Mouse (Mus musculus) heart, embryonic 12.5 days (tissue): Measurements from ENCODE around the gene Dnase1l2. TPM values are rescaled to one million over a fixed set of nuclear protein-coding genes. Genes with fewer than 3 reads are reported as not detected.
A peak's percentile ranks its signal among the peaks of the same experiment; 100 is the strongest.

Source experiments
- ATAC-seq: fragments of 200-750 bp; cut with Nextera tagmentation; 2 replicates; pipeline ENCODE4 v1.8.0; 2017; ENCODE audit warnings: moderate TSS enrichment, moderate library complexity; ENCODE audit not compliant: insufficient number of reproducible peaks, low FRiP score
- H3K27ac ChIP-seq: fragments of 300-500 bp; sonication (generic); 2 replicates; pipeline ENCODE4 v1.5.1; 2016; ENCODE audit warnings: mild to moderate bottlenecking, moderate library complexity; ENCODE audit not compliant: poor library complexity, severe bottlenecking
- H3K27me3 ChIP-seq: fragments of 300-500 bp; sonication (generic); replicated peaks from 2 replicates; pipeline ENCODE4 v1.6.1; 2016; ENCODE audit warnings: mild to moderate bottlenecking, moderate library complexity
- H3K36me3 ChIP-seq: fragments of 300-500 bp; sonication (generic); 2 replicates; pipeline ENCODE4 v1.6.1; 2016; ENCODE audit warnings: mild to moderate bottlenecking, moderate library complexity
- H3K4me1 ChIP-seq: fragments of 300-500 bp; sonication (generic); replicated peaks from 2 replicates; pipeline ENCODE4 v1.6.1; 2016; ENCODE audit warnings: mild to moderate bottlenecking
- H3K4me2 ChIP-seq: fragments of 300-500 bp; sonication (generic); 2 replicates; pipeline ENCODE4 v1.6.1; 2016; ENCODE audit warnings: mild to moderate bottlenecking, moderate library complexity
- H3K4me3 ChIP-seq: fragments of 300-500 bp; sonication (generic); 2 replicates; pipeline ENCODE4 v1.5.1; 2016; ENCODE audit warnings: mild to moderate bottlenecking
- H3K9ac ChIP-seq: fragments of 300-500 bp; sonication (generic); 2 replicates; pipeline ENCODE4 v1.6.1; 2016; ENCODE audit warnings: mild to moderate bottlenecking, moderate library complexity
- H3K9me3 ChIP-seq: fragments of 300-500 bp; sonication (generic); replicated peaks from 2 replicates; pipeline ENCODE4 v1.6.1; 2016; ENCODE audit warnings: mild to moderate bottlenecking, moderate library complexity
- WGBS: fragments of 180-500 bp; shearing (Covaris S2); methylation state at CpG from one replicate; pipeline ENCODE4 v1.1.7; 2016; 5-methylcytosine and 5-hydroxymethylcytosine counted together
- polyA plus RNA-seq: library from polyadenylated mRNA; unstranded; fragments of >200 nt; fragmentation: Nextera tagmentation; extraction: Ambion mirVana; gene quantifications from 2 replicates; pipeline ENCODE4 v1.2.1, GENCODE M21; 2016

The Dnase1l2 gene
- polyA plus RNA-seq, 1 experiment from 2014 or later, result 2.3 TPM

DNA sequence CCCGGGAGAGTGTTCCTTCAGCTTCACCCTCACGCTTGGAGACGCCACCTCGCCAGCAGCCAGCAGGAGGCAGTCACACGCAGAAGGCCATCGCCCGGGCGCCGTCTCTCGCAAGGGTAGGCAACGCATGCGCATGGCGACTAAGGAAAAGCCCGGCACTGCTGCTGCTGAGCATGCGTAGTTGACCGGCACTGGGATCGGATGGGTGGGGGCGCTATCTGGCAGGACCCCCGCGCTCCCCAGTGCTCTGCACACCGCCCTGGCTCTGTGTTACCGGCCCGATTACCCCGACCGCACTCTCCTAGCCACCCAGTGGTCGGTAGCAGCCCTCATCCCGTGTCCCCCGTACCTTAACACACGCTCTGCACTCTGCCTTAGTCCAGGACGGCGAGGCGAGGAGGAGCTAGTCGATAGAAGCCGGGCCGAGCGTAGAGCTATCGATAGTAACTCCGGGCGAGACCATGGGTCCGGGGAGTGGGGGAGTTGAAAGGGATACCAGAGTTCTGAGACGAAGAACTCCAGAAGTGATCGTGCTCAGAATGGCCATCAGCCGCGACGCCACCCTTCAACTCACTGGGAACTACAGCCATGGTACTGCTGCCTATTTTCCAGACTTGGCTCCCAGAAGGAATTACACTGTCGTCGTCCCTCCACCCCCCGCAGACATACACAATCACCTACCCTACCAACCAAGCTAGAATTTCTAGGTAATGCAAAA, 35.9 kb upstream of the Dnase1l2 start, which contains the start of gene Mlst8:
Gene Mlst8, minus strand, starts transcription at position 416 of the 718 bp plus-strand sequence.
- WGBS, result under 1% methylated on average over 48 of the region's 48 CpGs
- Histone ChIP-seq H3K4me1 (peaks cover 22% of the 10 kb centered on the region), H3K27ac (peak within 1 kb of the TSS; percentile 94), H3K4me2 (peak within 1 kb of the TSS; percentile 70), H3K36me3 (peaks cover 39% of the 10 kb centered on the region), H3K27me3 (no peaks in the 10 kb centered on the region; the same call in 1 of the 2 replicates), H3K4me3 (peak within 1 kb of the TSS; percentile 79), H3K9ac (peak within 1 kb of the TSS; percentile 84), H3K9me3 (no peaks in the 10 kb centered on the region)
- peak; percentile 93 for ATAC-seq

DNA sequence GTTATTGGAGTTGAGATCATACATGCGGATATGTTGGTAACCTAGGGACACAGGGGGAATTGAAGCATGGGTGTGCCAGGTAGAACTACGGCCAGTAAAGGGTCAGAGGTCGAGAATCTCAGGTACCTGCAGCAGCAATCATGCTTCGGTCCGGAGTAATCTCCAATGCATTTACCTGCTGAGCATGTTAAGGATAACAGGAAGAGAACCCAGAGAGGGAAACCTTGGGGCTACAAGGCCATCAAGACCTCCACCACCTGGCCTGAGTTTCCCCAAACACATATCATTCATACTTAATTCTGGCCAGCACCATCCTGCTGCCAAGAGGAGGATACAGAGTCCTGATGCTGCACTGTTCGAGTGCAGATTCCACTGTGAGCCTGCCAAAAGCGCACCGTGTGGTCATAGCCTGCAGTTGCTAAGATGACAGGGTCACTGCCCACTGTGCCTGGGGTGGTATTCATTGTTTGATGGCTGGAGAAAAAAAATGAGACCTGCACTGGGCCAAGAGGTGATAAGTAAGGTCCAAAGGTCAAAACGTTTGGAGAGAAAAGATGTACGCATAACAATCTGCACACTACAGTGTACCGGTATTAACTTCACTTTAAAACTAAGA, 35.2 kb upstream of the Dnase1l2 start:
- peaks cover 26% of the 10 kb centered on the region for H3K4me1 ChIP-seq
- H3K9ac ChIP-seq, result peak overlapping the region; percentile 84
- no peak overlapping the region for H3K27ac ChIP-seq
- H3K4me2 ChIP-seq, result peak overlapping the region; percentile 70
- ATAC-seq, result peak; percentile 9; the same call in 1 of the 2 replicates
- H3K27me3 ChIP-seq, result no peaks in the 10 kb centered on the region
- no peaks in the 10 kb centered on the region for H3K9me3 ChIP-seq
- peak overlapping the region; percentile 79 for H3K4me3 ChIP-seq
- WGBS, result 48% methylated on average over 11 of the region's 11 CpGs
- H3K36me3 ChIP-seq, result peaks cover 46% of the 10 kb centered on the region

DNA sequence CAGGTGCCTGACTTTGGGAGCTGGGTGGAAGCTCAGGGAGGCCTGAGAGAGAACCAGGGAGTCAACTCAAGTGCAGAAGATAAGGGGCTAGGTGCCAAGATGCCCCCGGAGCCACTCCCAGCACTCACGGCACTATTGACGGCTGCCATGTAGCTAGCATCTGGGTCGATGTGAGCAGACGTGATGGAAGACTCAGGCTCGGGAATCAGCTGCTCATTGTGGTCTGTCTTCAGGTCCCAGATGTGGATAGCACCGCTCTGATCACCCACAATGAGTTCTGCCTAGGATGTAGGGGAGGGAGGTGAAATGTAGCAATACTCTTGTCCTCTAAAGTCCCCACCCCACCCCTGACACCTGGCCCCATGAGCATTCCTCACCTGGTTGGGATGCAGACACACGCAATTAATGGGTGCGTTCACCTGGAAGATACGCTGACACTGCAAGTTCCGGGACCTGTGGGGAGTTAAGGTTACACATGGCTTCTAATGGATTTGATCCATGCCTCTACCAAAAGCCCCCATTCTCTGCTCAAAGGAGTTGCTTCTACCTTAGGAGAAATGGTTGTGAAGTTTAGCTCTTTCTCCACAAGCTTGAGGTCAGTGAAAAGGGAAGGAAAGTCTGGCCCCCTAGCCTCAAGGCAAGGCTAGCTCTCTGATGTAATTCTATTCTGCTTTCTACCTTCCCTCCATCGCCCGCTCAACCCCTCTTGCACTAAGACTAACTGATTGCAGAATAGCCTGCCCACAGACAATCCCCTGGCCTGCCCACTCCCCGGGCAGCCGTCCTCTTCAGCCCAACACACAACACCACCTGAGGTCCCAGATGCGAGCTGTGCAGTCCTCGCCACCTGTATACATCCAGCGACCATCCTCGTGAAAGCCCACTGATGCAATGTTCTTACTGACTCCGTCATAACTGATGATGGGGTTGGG, 34.4 kb upstream of the Dnase1l2 start:
- Histone ChIP-seq H3K4me2 (no peak overlapping the region; the same call in 1 of the 2 replicates), H3K4me1 (peaks cover 33% of the 10 kb centered on the region), H3K27me3 (no peaks in the 10 kb centered on the region), H3K9me3 (no peaks in the 10 kb centered on the region), H3K36me3 (peaks cover 53% of the 10 kb centered on the region), H3K27ac (no peak overlapping the region), H3K4me3 (no peak overlapping the region), H3K9ac (peak overlapping the region; percentile 84)
- WGBS, result 89% methylated on average over 20 of the region's 20 CpGs
- no peak for ATAC-seq

DNA sequence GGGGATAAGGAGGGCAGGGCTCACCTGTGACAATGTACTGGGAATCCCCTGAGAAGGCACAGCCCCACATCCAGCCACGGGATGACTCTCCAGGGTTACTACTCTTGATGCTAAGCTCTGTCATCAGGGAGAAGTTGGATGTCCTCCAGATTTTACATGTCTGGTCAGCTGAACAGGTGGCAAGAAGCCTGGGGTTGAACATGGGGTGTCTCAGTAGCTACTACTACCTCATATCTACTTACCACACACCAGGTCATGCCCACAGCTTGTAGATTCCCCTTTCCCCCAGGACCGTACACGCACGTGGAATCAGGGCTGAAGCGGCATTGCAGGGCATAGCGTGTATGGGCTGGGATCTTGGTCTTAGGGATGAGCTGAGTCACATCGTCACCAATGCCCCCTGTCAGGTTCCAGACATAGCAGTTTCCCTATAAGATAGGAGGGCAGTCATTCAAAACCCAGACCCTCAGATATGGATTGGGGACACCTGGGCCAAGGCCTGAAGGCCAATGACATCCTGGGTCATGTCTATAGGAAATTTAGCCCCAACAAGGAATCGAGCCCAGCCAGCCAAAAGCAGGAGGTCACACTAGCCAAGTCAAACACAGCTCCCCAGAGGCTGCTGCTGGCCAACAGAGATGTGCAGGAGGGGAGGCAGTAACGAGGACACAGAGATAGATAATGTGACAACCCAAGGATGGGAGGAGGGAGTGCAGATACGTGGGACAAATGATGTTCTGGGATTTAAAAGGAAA, 33.3 kb upstream of the Dnase1l2 start:
- Histone ChIP-seq H3K27ac (no peak overlapping the region), H3K9me3 (no peaks in the 10 kb centered on the region), H3K4me3 (no peak overlapping the region), H3K4me1 (peaks cover 43% of the 10 kb centered on the region), H3K9ac (no peak overlapping the region), H3K4me2 (no peak overlapping the region), H3K36me3 (peaks cover 53% of the 10 kb centered on the region), H3K27me3 (no peaks in the 10 kb centered on the region)
- 88% methylated on average over 10 of the region's 10 CpGs for WGBS
- ATAC-seq, result no peak

DNA sequence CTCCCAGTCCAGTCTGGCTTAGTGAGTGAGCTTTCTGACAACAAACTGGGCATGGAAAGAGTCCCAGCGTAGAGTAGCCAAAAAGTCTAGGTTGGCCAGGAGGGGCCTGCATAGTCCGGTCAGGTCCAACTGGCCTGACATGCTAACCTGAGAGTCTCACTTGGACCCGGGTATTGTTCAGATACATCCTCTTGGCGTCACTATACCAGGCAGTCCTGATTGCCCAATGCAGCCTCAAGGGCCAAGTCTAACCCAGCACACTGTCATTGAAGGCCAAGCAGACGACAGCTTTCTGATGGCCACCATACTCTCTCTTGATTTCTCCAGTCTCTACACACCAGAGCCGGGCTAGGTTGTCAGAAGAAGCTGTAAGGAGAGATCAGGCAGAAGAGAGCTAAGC, 32.7 kb upstream of the Dnase1l2 start:
- ATAC-seq, result no peak
- peaks cover 53% of the 10 kb centered on the region for H3K36me3 ChIP-seq

GRCm38 (mm10) chr17:24474557-24474956, 31.7 kb upstream of the Dnase1l2 start:
- Histone ChIP-seq H3K4me2 (no peak overlapping the region), H3K4me1 (peaks cover 40% of the 10 kb centered on the region), H3K9me3 (no peaks in the 10 kb centered on the region), H3K27ac (no peak overlapping the region), H3K27me3 (no peaks in the 10 kb centered on the region), H3K4me3 (no peak overlapping the region), H3K36me3 (peaks cover 53% of the 10 kb centered on the region), H3K9ac (no peak overlapping the region)
- WGBS, result 60% methylated on average over 5 of the region's 5 CpGs
- no peak for ATAC-seq

More for the DNA sequence above, 32.7 kb upstream of the Dnase1l2 start:
- Histone ChIP-seq H3K4me3 (no peak overlapping the region), H3K4me1 (peaks cover 45% of the 10 kb centered on the region), H3K9me3 (no peaks in the 10 kb centered on the region), H3K4me2 (no peak overlapping the region), H3K27ac (no peak overlapping the region), H3K27me3 (no peaks in the 10 kb centered on the region), H3K9ac (no peak overlapping the region)
- 89% methylated on average over 6 of the region's 6 CpGs for WGBS

DNA sequence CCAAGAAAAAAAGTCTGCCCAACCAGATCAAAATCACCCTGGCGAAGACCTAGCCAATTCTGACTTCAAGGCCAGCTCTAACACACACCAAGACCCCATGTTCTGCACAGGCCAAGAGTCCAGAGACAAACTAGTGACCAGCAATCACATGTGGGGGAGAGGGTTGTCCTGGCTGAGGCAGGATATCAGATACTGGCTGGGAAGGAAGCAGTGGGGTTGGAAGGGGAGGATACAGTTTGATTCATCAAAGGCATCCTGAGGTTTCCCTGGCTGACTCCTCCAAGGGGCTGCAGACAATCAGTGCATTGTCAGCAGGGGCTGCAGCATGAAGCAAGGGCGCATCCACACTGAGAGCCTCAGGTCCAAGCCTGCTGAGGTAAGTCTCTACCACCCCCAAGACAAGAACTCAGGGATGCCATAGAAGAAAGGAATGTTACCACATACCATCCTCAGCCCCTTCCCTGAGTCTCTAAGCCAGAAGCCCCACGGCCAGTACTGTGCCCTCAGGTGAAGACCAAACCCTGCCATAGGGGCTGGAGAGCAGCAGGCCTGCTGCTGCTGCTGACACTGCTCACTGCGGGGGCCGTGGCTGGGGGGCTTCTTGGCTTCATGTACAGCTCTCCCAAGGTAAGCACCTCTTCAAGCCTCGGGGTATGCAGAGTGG, 30.8 kb upstream of the Dnase1l2 start, which contains the start of gene Bricd5:
Gene Bricd5, plus strand, starts transcription at position 273 of the 664 bp plus-strand sequence.
- peaks cover 53% of the 10 kb centered on the region for H3K36me3 ChIP-seq
- H3K4me1 ChIP-seq, result peaks cover 40% of the 10 kb centered on the region
- peak within 1 kb of the TSS; percentile 97 for H3K4me2 ChIP-seq
- 73% methylated on average over 6 of the region's 6 CpGs for WGBS
- H3K27ac ChIP-seq, result peak within 1 kb of the TSS; percentile 8; the same call in 1 of the 2 replicates
- no peaks in the 10 kb centered on the region for H3K27me3 ChIP-seq
- H3K9ac ChIP-seq, result peak within 1 kb of the TSS; percentile 34
- no peaks in the 10 kb centered on the region for H3K9me3 ChIP-seq
- ATAC-seq, result no peak
- 0 out of 2 replicates have a peak within 1 kb of the TSS, but pooled peaks have one; percentile 76 for H3K4me3 ChIP-seq

- Histone ChIP-seq H3K4me1 (peaks cover 32% of the 10 kb centered on the region), H3K27ac (no peak overlapping the region), H3K9ac (no peak overlapping the region), H3K36me3 (peaks cover 51% of the 10 kb centered on the region), H3K4me2 (peak overlapping the region; percentile 97), H3K9me3 (no peaks in the 10 kb centered on the region), H3K4me3 (peak overlapping the region; percentile 76; the same call in 1 of the 2 replicates), H3K27me3 (no peaks in the 10 kb centered on the region)
- no peak for ATAC-seq
- 66% methylated on average over 4 of the region's 4 CpGs for WGBS
Observed at GRCm38 (mm10) chr17:24472512-24472911, 29.6 kb upstream of the Dnase1l2 start.

DNA sequence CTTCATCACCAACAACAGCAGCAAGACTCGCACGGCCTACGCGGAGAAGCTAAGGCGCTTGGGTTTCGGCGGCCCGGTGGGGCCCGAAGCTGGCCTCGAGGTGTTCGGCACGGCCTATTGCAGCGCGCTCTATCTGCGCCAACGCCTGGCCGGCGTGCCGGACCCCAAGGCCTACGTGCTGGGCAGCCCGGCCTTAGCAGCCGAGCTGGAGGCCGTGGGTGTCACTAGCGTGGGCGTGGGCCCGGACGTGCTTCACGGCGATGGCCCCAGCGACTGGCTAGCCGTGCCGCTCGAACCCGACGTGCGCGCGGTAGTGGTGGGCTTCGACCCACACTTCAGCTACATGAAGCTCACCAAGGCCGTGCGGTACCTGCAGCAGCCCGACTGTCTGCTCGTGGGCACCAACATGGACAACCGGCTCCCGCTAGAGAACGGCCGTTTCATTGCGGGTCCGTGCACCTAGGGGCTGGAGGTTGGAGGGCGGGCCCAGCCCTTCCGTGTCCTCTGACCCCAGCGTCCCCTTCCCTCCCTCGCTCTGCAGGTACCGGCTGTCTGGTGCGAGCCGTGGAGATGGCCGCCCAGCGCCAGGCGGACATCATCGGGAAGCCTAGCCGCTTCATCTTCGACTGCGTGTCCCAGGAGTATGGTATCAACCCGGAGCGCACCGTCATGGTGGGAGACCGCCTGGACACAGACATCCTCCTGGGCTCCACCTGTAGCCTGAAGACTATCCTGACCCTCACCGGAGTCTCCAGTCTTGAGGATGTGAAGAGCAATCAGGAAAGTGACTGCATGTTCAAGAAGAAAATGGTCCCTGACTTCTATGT, 28.0 kb upstream of the Dnase1l2 start:
- Histone ChIP-seq H3K36me3 (peaks cover 35% of the 10 kb centered on the region), H3K4me2 (peak overlapping the region; percentile 97), H3K27me3 (no peaks in the 10 kb centered on the region), H3K27ac (peak overlapping the region; percentile 86), H3K9ac (peak overlapping the region; percentile 91), H3K9me3 (no peaks in the 10 kb centered on the region), H3K4me1 (peaks cover 31% of the 10 kb centered on the region), H3K4me3 (peak overlapping the region; percentile 76)
- ATAC-seq, result peak; percentile 34
- under 1% methylated on average over 68 of the region's 68 CpGs for WGBS
